ENCODE assay signal across 15 mouse cellular contexts in genomic region chr14:32634015-32634682, GRCm38 (mm10). TPM values are rescaled to one million over a fixed set of nuclear protein-coding genes. Genes with fewer than 3 reads are reported as not detected.
DNase-seq lines count a peak whose midpoint lies in the region; ATAC-seq and TF ChIP-seq lines count a peak whose summit lies in the region.
"Had no signal": no experiment of that assay in that cellular context is flagged by ENCODE, and none has a peak within 500 bp of the region (broad histone marks: within the 10 kb centered on the region; RNA-seq: fewer than 3 reads in every experiment).

No protein-coding gene starts in this region.

- H3K27me3 ChIP-seq in stomach, embryonic 15.5 days (replicated peaks), result no peaks in the 10 kb centered on the region
- no peaks in the 10 kb centered on the region for H3K27me3 ChIP-seq in stomach, postnatal 0 days (ENCODE audit: control insufficient read depth, insufficient read depth, low read length)
- H3K27me3 ChIP-seq in hindbrain, embryonic 13.5 days, result no peaks in the 10 kb centered on the region
- 0 out of 2 replicates have a peak, but pooled peaks cover 5% of the 10 kb centered on the region for H3K27me3 ChIP-seq in limb, embryonic 10.5 days (ENCODE audit: low read depth, poor library complexity, severe bottlenecking)
- H3K27me3 ChIP-seq: kidney, embryonic 15.5 days had no signal

- WGBS in stomach, embryonic 15.5 days, result 17% methylated on average over 11 of the region's 11 CpGs
- 28% methylated on average over 11 of the region's 11 CpGs for WGBS in stomach, postnatal 0 days
- 30% methylated on average over 11 of the region's 11 CpGs for WGBS in hindbrain, embryonic 13.5 days
- WGBS in limb, embryonic 10.5 days, result 16% methylated on average over 11 of the region's 11 CpGs

- no peak for TF ChIP-seq EP300 in stomach, postnatal 0 days (optimal IDR thresholded peaks at IDR 0.05)

- no peak overlapping the region for H3K4me3 ChIP-seq in stomach, embryonic 15.5 days (replicated peaks)
- no peak overlapping the region for H3K4me3 ChIP-seq in stomach, postnatal 0 days (ENCODE audit: low read depth, low read length)
- H3K4me3 ChIP-seq in hindbrain, embryonic 13.5 days, result no peak overlapping the region
- H3K4me3 ChIP-seq in limb, embryonic 10.5 days, result no peak overlapping the region
- H3K4me3 ChIP-seq: kidney, embryonic 15.5 days; left cerebral cortex, adult 2 months had no signal

- no peak overlapping the region for H3K9ac ChIP-seq in stomach, embryonic 15.5 days
- H3K9ac ChIP-seq in stomach, postnatal 0 days (ENCODE audit: low read length), result no peak overlapping the region
- no peak overlapping the region for H3K9ac ChIP-seq in hindbrain, embryonic 13.5 days
- H3K9ac ChIP-seq: kidney, embryonic 15.5 days had no signal

- peak; percentile 11; the same call in 1 of the 2 replicates for ATAC-seq in cerebellum, adult (ENCODE audit: insufficient number of reproducible peaks, low FRiP score, low TSS enrichment)
- ATAC-seq in stomach, embryonic 15.5 days (ENCODE audit: insufficient read depth, low FRiP score, low read depth), result peak; percentile 63; the same call in 1 of the 2 replicates
- no peak for ATAC-seq in stomach, postnatal 0 days (ENCODE audit: low FRiP score, low TSS enrichment)
- ATAC-seq in hindbrain, embryonic 13.5 days (ENCODE audit: low FRiP score), result peak; percentile 54; the same call in 1 of the 2 replicates
- ATAC-seq in inflammation-experienced regulatory T-cells, adult 6 months, result no peak
- ATAC-seq: lung, postnatal 0 days had no signal

- no peaks in the 10 kb centered on the region for H3K4me1 ChIP-seq in stomach, embryonic 15.5 days
- no peaks in the 10 kb centered on the region for H3K4me1 ChIP-seq in stomach, postnatal 0 days (replicated peaks; ENCODE audit: control insufficient read depth, insufficient read depth)
- peaks cover 13% of the 10 kb centered on the region for H3K4me1 ChIP-seq in hindbrain, embryonic 13.5 days (replicated peaks)
- H3K4me1 ChIP-seq in limb, embryonic 10.5 days, result peaks cover 2% of the 10 kb centered on the region; the same call in 1 of the 2 replicates
- H3K4me1 ChIP-seq: kidney, embryonic 15.5 days had no signal

- no peak overlapping the region; the same call in 1 of the 2 replicates for H3K27ac ChIP-seq in stomach, embryonic 15.5 days
- no peak overlapping the region for H3K27ac ChIP-seq in stomach, postnatal 0 days (replicated peaks)
- H3K27ac ChIP-seq in hindbrain, embryonic 13.5 days, result no peak overlapping the region
- H3K27ac ChIP-seq in limb, embryonic 10.5 days, result no peak overlapping the region
- H3K27ac ChIP-seq: kidney, embryonic 15.5 days; left cerebral cortex, adult 2 months had no signal

- no peaks in the 10 kb centered on the region for H3K9me3 ChIP-seq in stomach, embryonic 15.5 days
- no peaks in the 10 kb centered on the region for H3K9me3 ChIP-seq in stomach, postnatal 0 days (ENCODE audit: control insufficient read depth, low read length)
- no peaks in the 10 kb centered on the region for H3K9me3 ChIP-seq in hindbrain, embryonic 13.5 days
- H3K9me3 ChIP-seq in limb, embryonic 10.5 days (replicated peaks), result no peaks in the 10 kb centered on the region
- H3K9me3 ChIP-seq: kidney, embryonic 15.5 days had no signal

- no peak overlapping the region for H3K4me2 ChIP-seq in stomach, embryonic 15.5 days
- no peak overlapping the region for H3K4me2 ChIP-seq in stomach, postnatal 0 days (replicated peaks; ENCODE audit: low read depth)
- no peak overlapping the region for H3K4me2 ChIP-seq in hindbrain, embryonic 13.5 days
- H3K4me2 ChIP-seq: kidney, embryonic 15.5 days had no signal

- TF ChIP-seq CTCF in stomach, postnatal 0 days (IDR thresholded peaks at IDR 0.05; ENCODE audit: low read depth), result no peak

- DNase-seq in cerebellum, postnatal 10 days, result no peak
- no peak for DNase-seq in stomach, postnatal 0 days (ENCODE audit: low spot score)
- DNase-seq in limb, embryonic 10.5 days (ENCODE audit: low spot score), result no peak
- no peak for DNase-seq in thymus, postnatal 14 days
- DNase-seq: B cell, adult 2 months; cerebellum, postnatal 36 days; liver had no signal

- no peaks in the 10 kb centered on the region for H3K36me3 ChIP-seq in stomach, embryonic 15.5 days
- no peaks in the 10 kb centered on the region for H3K36me3 ChIP-seq in stomach, postnatal 0 days (ENCODE audit: control insufficient read depth, insufficient read depth, low read length)
- H3K36me3 ChIP-seq in hindbrain, embryonic 13.5 days, result no peaks in the 10 kb centered on the region
- H3K36me3 ChIP-seq in limb, embryonic 10.5 days, result no peaks in the 10 kb centered on the region
- H3K36me3 ChIP-seq: kidney, embryonic 15.5 days had no signal

RNA-seq across cellular contexts. Expression of gene Prrxl1, which starts 34.9 kb away (rescaled TPM):
- polyA plus RNA-seq in stomach, embryonic 15.5 days (2015; fragmentation: Nextera tagmentation; extraction: Ambion mirVana), result 0.86 and 0.93 TPM in 2 replicates
- 0.10 and 0.11 TPM in 2 replicates for polyA plus RNA-seq in stomach, postnatal 0 days (2015; fragmentation: Nextera tagmentation; extraction: Ambion mirVana)
- polyA plus RNA-seq in hindbrain, embryonic 13.5 days (2015; fragmentation: Nextera tagmentation; extraction: Ambion mirVana), result 39.1 and 42.4 TPM in 2 replicates
- under 1 TPM in 1 of 3 experiments, not detected in 2; 0.26 TPM for polyA plus RNA-seq in inflammation-experienced regulatory T-cells, adult 6 months (2017; shearing (Covaris generic))
- not detected in 2 replicates for polyA plus RNA-seq in limb, embryonic 10.5 days (2016; fragmentation: Nextera tagmentation; extraction: Ambion mirVana)
- polyA plus RNA-seq: heart, postnatal 0 days had no signal

RNA-seq across cellular contexts. Expression of gene 3425401B19Rik, which starts 50.9 kb away (rescaled TPM):
- polyA plus RNA-seq in stomach, embryonic 15.5 days (2015; fragmentation: Nextera tagmentation; extraction: Ambion mirVana), result 0.26 and 0.30 TPM in 2 replicates
- polyA plus RNA-seq in stomach, postnatal 0 days (2015; fragmentation: Nextera tagmentation; extraction: Ambion mirVana), result 0.02 TPM in 1 of 2 replicates, not detected in the other
- polyA plus RNA-seq in hindbrain, embryonic 13.5 days (2015; fragmentation: Nextera tagmentation; extraction: Ambion mirVana), result 0.06 and 0.21 TPM in 2 replicates
- polyA plus RNA-seq in inflammation-experienced regulatory T-cells, adult 6 months (2017; shearing (Covaris generic)), result under 1 TPM in 1 of 3 experiments, not detected in 2; 0.08 TPM
- 0.16 and 0.20 TPM in 2 replicates for polyA plus RNA-seq in limb, embryonic 10.5 days (2016; fragmentation: Nextera tagmentation; extraction: Ambion mirVana)

Comparison
In these comparisons a context has a peak if more than half of its experiments do, and no peak if none do; other contexts are left out.
1. ATAC-seq: peak in cerebellum, adult (single experiment), stomach, embryonic 15.5 days (single experiment) and hindbrain, embryonic 13.5 days (single experiment); none in stomach, postnatal 0 days (single experiment) and inflammation-experienced regulatory T-cells, adult 6 months (single experiment).
2. RNA of gene Prrxl1, which starts 34.9 kb away (polyA plus RNA-seq): 39.1 to 42.4 TPM in hindbrain, embryonic 13.5 days; 0.86 to 0.93 TPM in stomach, embryonic 15.5 days, 0.26 TPM in inflammation-experienced regulatory T-cells, adult 6 months, 0.10 to 0.11 TPM in stomach, postnatal 0 days and not detected in limb, embryonic 10.5 days; every median in the first group is over 10 times any median in the second.